Mouse (Mus musculus): ENCODE measurements around the gene Asb14. TPM values are rescaled to one million over a fixed set of nuclear protein-coding genes. Genes with fewer than 3 reads are reported as not detected.
"Not testable (repeated sequence)": the region's sequence is repeated elsewhere in the genome, so short reads cannot be mapped to it uniquely, and the experiment has no call there.

Asb14 gene
- 10 to 100 TPM; 72.9 to 74.0 TPM for total RNA-seq (2021)

GRCm38 (mm10) chr14:26894392-26894791 is at the start of gene Asb14:
Asb14 (plus strand) TSS chr14:26894557.
- DNase-seq (ENCODE audit: low spot score), result no peak
- intact Hi-C loops (cut with DNase I), result no loop called here

GRCm38 (mm10) chr14:26853053-26853452 is 41.3 kb upstream of the Asb14 start:
- DNase-seq (ENCODE audit: low spot score), result no peak
- intact Hi-C loops (cut with DNase I), result no loop called here

DNA sequence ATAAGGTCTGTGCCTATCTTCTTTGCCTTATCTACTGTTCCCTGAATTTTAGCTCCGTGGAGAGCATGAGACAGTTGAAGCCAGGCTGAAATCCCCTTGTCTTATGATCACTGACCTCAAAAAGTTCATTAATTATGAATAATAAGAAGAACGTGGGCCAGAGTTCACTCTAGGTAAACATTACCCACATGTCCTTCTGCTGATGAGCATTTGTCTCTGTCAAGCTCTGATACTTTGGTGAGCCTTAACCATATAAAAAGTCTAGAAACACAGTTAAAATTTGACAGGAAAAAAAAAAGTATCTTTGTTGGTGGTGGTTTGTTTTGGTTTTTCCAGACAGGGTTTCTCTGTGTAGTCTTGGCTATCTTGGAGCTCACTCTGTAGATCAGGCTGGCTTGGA is 40.3 kb upstream of the Asb14 start:
- intact Hi-C loops (cut with DNase I), result no loop called here
- no peak for DNase-seq (ENCODE audit: low spot score)

- intact Hi-C loops (cut with DNase I), result no loop called here
Observed at GRCm38 (mm10) chr14:26858364-26858763, 36.0 kb upstream of the Asb14 start.

DNA sequence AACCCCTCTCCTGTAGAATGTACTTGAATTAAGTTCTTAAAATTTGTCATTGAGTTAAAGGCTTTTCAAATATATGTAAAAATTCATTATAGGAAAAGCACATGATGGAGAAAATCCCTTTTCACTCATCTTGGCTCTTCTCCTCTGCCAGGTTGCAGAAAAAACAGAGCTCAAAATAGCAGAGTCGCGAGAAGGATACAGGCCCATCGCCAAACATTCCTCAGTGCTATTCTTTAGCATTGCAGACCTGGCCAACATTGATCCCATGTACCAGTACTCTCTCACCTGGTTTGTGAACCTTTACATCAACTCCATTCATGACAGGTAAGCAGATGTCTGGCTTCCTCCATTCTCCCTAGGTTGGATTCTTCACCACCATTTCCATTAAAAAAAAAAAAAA is 35.3 kb upstream of the Asb14 start:
- intact Hi-C loops (cut with DNase I), result no loop called here
- DNase-seq (ENCODE audit: low spot score), result no peak

More at GRCm38 (mm10) chr14:26858364-26858763, 36.0 kb upstream of the Asb14 start:
- no peak for DNase-seq (ENCODE audit: low spot score)

GRCm38 (mm10) chr14:26867356-26867755 is 27.0 kb upstream of the Asb14 start:
- DNase-seq (ENCODE audit: low spot score), result no peak
- intact Hi-C loops (cut with DNase I), result loop anchor here (10.0 kb wide), 1 partner anchor 197 kb away; no protein-coding TSS in a partner anchor

DNA sequence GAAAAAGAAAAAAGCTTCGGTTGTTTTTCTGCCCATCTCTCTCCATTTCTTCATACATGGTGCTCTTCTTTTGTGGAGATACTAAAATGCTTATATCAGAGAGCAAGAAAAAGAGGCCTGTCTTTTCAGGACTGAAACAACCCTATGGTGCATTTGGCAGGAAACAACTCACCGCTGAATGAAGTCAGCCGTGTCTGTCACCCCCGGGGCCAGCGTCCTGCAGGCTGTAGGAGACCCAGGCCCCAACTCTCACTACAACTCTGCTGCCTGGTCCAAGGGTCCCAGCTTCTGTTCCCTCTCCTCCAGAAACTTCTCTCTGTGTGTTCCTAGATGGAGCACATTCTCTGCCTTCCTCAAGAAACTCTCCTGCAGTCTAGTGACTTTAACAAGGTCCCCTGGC is 26.1 kb upstream of the Asb14 start:
- DNase-seq (ENCODE audit: low spot score), result no peak
- intact Hi-C loops (cut with DNase I), result loop anchor here (10.0 kb wide), 1 partner anchor 197 kb away; no protein-coding TSS in a partner anchor

GRCm38 (mm10) chr14:26878756-26879155 is 15.6 kb upstream of the Asb14 start:
- intact Hi-C loops (cut with DNase I), result no loop called here
- no peak for DNase-seq (ENCODE audit: low spot score)

DNA sequence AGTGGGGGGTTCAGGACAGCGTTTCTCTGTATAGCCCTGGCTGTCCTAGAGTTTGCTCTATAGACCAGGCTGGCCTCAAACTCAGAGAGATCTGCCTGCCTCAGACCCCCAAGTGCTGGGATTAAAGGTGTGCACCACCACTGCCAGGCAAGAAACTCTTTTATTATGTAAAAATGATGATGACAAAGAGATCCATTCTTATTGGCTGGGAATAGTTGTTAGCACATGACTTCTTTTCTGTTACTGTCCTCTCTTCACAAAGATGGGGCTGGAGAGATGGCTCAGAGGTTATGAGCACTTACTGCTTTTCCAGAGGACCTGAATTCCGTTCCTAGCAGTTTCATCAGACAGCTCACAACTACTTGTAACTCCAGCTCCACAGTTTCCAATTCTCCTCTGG is 14.4 kb upstream of the Asb14 start:
- DNase-seq (ENCODE audit: low spot score), result no peak
- intact Hi-C loops (cut with DNase I), result loop anchor here (10.0 kb wide), 1 partner anchor 55 kb away; no protein-coding TSS in a partner anchor

DNA sequence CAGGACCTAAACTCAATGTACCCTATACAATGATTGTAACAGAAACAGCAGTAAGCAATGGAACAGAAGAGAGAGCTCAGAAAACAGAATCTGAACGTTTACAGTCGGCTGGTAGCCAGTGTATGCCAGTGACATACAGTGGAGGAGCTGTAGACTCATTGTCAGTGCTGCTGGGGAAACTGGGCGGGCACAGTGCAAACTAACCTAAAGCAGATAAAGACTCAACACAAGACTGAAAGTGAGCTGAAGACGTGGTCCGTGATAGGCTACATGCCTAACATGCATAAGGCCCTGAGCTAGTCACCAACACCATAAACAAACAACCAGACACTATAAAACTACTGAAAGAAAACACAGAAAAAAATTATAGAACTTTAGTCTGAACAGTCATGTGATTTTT is 12.7 kb upstream of the Asb14 start:
- intact Hi-C loops (cut with DNase I), result loop anchor here (10.0 kb wide), 1 partner anchor 57 kb away; no protein-coding TSS in a partner anchor
- DNase-seq (ENCODE audit: low spot score), result no peak

- intact Hi-C loops (cut with DNase I), result loop anchor here (10.0 kb wide), 1 partner anchor 62 kb away; no protein-coding TSS in a partner anchor
- DNase-seq (ENCODE audit: low spot score), result no peak
Observed at GRCm38 (mm10) chr14:26887244-26887643, 7.1 kb upstream of the Asb14 start.

DNA sequence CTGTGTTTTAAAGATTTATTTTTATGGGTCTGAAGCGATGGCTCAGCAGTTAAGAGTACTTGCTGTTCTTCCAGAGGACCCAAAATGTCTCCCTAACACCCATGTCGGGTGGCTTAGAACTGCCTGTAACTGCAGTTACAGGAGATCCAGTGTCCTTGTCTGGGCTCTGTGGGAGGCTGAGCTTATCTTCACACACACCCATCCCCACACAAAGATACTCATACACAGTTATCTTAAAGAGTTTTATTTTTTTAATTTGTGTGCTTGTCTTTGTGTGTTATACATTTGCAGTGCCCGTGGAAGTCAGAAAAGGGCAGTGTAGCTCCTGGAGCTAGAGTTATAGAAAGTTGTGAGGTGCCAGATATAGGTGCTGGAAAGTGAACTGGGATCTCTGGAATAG is 3.6 kb upstream of the Asb14 start:
- DNase-seq (ENCODE audit: low spot score), result no peak
- intact Hi-C loops (cut with DNase I), result no loop called here

DNA sequence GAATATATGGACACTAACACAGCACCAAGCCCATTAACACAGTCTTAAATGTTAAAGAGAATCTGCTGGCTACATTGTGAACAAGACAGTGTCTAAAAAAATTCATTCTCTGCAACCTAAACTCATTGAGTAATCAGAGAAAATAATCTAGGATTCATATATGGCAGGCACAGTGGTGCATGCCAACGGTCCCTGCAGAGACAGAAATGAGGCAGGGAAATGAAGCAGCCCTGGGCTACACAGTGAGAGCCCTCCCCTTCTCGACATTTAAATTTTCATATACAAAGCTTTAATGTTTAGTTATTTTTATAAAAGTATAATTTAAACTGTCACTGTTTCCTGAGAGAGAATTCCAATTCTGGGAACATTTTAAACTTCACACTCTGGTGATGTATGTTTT is 5.1 kb downstream of the Asb14 start:
- DNase-seq (ENCODE audit: low spot score), result no peak
- intact Hi-C loops (cut with DNase I), result no loop called here

DNA sequence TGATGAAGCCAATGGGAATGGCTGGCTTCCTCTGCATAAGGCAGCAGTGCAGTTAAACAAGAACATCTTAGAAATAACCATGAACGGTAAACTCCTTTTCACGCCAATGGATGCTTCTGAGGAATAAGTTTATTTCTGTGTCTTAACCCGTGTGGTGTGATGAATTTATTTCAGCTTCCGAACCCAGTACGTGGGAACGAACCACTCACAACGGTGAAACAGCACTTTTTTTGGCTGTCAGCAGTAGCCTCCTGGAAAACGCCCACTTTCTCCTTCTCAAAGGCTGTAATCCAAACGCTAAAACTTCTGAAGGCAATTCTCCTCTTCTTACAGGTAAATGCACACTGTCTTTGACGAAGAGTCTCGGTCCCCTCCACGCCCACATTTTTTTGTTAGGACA is 6.5 kb downstream of the Asb14 start:
- no peak for DNase-seq (ENCODE audit: low spot score)
- intact Hi-C loops (cut with DNase I), result no loop called here

- intact Hi-C loops (cut with DNase I), result no loop called here
- DNase-seq (ENCODE audit: low spot score), result no peak
Observed at GRCm38 (mm10) chr14:26907401-26907800, 13.0 kb downstream of the Asb14 start.

- intact Hi-C loops (cut with DNase I), result not testable (repeated sequence)
Observed at GRCm38 (mm10) chr14:26910461-26910860, 16.1 kb downstream of the Asb14 start.

DNA sequence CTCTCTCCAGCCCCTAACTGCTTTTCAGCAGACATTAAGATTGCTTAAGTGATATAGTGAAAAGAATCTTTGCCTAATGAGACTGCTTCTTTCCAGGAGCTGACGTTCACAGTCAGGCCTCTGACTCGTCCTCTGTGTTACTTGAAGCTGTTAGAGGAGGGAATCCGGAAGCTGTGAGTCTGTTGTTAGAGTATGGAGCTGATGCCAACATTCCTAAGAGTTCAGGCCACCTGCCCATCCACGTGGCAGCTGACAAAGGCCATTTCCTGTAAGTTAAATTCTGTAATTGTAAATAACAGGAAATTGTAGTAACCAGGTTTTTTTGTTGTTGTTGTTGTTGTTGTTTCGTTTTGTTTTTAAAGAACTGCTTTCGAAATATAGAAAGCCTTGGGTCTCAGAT is 16.8 kb downstream of the Asb14 start:
- peak; percentile 7 for DNase-seq (ENCODE audit: low spot score)
- intact Hi-C loops (cut with DNase I), result no loop called here

More at GRCm38 (mm10) chr14:26910461-26910860, 16.1 kb downstream of the Asb14 start:
- not testable (repeated sequence) for DNase-seq (ENCODE audit: low spot score)

DNA sequence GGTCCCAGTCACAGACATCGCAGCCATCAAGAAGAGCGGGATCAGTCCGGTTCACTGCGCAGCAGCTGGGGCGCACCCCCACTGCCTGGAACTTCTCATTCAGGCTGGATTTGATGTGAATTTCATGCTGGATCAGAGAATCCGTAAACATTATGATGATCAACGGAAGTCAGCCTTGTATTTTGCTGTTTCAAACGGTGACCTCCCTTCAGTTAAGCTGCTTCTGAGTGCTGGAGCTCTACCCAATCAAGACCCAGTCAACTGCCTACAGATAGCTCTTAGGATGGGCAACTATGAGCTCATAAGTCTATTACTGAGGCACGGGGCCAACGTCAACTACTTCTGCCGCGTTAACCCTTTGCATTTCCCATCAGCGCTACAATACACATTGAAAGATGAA is 17.5 kb downstream of the Asb14 start:
- intact Hi-C loops (cut with DNase I), result no loop called here
- no peak for DNase-seq (ENCODE audit: low spot score)

DNA sequence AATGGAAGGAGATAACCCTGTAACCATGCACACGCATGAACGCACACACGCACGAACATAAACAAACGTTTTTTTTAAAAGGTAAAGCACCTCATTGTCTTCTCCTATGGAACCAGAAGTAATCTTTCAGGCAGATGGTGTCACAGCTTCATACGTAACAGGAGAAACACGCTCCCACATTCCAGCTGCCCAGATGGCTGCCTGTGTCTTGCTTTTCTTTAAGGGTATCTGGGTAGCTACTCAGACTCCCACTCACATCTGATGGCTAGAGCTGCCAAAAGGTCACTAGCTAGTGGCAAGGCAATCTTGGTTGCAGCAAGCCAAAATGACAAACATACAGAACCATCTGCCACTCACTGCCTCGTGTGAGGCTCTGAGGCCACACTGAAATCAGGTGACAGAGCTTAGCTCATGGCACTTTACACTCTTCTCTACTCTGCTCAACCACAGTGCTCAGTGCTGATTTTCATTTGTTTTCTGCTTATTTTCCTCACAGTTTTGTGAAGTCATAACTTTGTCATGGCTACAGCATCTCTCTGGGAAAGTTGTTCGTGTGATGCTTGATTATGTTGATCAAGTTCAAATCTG is 19.4 kb downstream of the Asb14 start:
- DNase-seq (ENCODE audit: low spot score), result no peak
- intact Hi-C loops (cut with DNase I), result no loop called here

GRCm38 (mm10) chr14:26919310-26919709 is 25.0 kb downstream of the Asb14 start:
- intact Hi-C loops (cut with DNase I), result no loop called here
- no peak for DNase-seq (ENCODE audit: low spot score)

DNA sequence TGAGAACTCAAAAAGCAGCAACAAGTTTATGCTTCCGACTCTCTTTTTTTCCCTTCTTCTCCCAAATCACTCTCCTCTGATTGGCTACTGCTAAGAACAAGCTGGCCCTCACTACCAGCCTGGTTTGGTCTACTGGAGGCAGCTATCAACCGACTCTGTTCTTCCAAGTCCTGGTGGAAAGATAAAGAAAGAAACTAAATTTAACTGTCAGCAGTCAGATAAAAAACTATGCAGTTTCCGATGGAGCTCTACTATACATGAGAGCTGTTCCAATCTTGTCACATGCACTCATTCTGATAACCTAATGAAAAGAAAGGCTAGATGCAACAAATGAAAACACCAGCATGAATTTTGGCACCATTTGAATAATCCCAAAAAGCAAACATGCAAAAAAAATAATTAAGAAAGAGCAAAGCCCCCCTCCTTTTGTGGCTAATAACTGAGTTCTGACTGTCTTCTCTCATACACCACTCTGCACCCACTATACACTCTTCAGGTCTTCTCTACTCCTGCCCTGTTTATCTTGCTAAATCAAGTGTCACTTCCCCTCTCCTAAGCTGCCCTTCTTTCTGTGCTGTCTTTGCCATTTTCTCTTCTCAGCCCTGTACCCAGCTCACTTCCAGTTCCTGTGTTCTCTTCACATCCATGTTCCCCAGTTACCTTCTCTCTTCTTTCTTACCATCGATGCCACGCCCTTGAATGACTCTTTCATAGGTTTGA is 29.5 kb downstream of the Asb14 start:
- DNase-seq (ENCODE audit: low spot score), result no peak
- intact Hi-C loops (cut with DNase I), result no loop called here

Measured in heart, postnatal 25 days (tissue).